21 mouse cellular contexts compared by ENCODE assay signal in genomic region chr12:110816833-110817232, GRCm38 (mm10). TPM values are rescaled to one million over a fixed set of nuclear protein-coding genes. Genes with fewer than 3 reads are reported as not detected.
DNase-seq lines count a peak whose midpoint lies in the region; ATAC-seq and TF ChIP-seq lines count a peak whose summit lies in the region.
"Had no signal": no experiment of that assay in that cellular context is flagged by ENCODE, and none has a peak within 500 bp of the region (broad histone marks: within the 10 kb centered on the region; RNA-seq: fewer than 3 reads in every experiment).

No protein-coding gene starts in this region.

- ATAC-seq in common myeloid progenitor, adult 5-6 weeks (replicated peaks; ENCODE audit: low read depth, poor library complexity, severe bottlenecking): peak; percentile 52; the same call in 1 of the 2 replicates
- ATAC-seq: activated CD4-positive, CD25-positive, alpha-beta regulatory T cell, adult 4 months; forebrain, embryonic 16.5 days; Patski had no signal

- DNase-seq in 3T3-L1 (ENCODE audit: low read depth, low spot score): peak; percentile 22
- peak; percentile 75 for DNase-seq in 416B (ENCODE audit: low read depth)
- DNase-seq in layer of hippocampus, adult 11-12 months (ENCODE audit: low spot score): no peak
- no peak for DNase-seq in kidney, postnatal 14 days
- DNase-seq: adrenal gland, adult 8-10 months; adrenal gland, postnatal 36 days; cerebellum, adult 11 months; cerebellum, adult 9-10 months; cerebellum, postnatal 25 days; gastrocnemius, postnatal 25 days; heart, adult 11 months; heart, postnatal 36 days had no signal

- no peak overlapping the region for H3K4me3 ChIP-seq in myocyte
- H3K4me3 ChIP-seq: embryonic facial prominence, embryonic 13.5 days; forebrain, embryonic 12.5 days; heart, embryonic 13.5 days; hindbrain, embryonic 15.5 days had no signal

- H3K27me3 ChIP-seq in myocyte (ENCODE audit: control insufficient read depth, insufficient read depth, insufficient read length): no peaks in the 10 kb centered on the region
- H3K27me3 ChIP-seq: embryonic facial prominence, embryonic 13.5 days; forebrain, embryonic 12.5 days; heart, embryonic 13.5 days; hindbrain, embryonic 15.5 days; Patski had no signal

- no peak for TF ChIP-seq POLR2A in myocyte (IDR thresholded peaks at IDR 0.05; ENCODE audit: insufficient read length, low read depth)

- H3K79me2 ChIP-seq in myocyte (ENCODE audit: control insufficient read depth, insufficient read depth): no peaks in the 10 kb centered on the region

- no peak overlapping the region for H3ac ChIP-seq in myocyte (ENCODE audit: control insufficient read depth, insufficient read length)

- H3K36me3 ChIP-seq in myocyte (ENCODE audit: control insufficient read depth, insufficient read depth): no peaks in the 10 kb centered on the region

- H3K4me2 ChIP-seq in myocyte (ENCODE audit: low read depth): no peak overlapping the region
- H3K4me2 ChIP-seq: embryonic facial prominence, embryonic 13.5 days; forebrain, embryonic 12.5 days; heart, embryonic 13.5 days; hindbrain, embryonic 15.5 days had no signal

TF ChIP-seq in myocyte, 11 proteins besides CTCF, POLR2A, EP300 and RAD21:
- TF ChIP-seq CEBPB (IDR thresholded peaks at IDR 0.05; ENCODE audit: insufficient read depth, poor library complexity, severe bottlenecking) (0 out of 2 replicates have a peak, but pooled peaks have one; percentile 35), SRF (IDR thresholded peaks at IDR 0.05; ENCODE audit: control insufficient read depth, insufficient read length, low read depth) (no peak), TCF12 (IDR thresholded peaks at IDR 0.05; ENCODE audit: insufficient read depth, poor library complexity, severe bottlenecking) (no peak), POLR2AphosphoS2 (IDR thresholded peaks at IDR 0.05; ENCODE audit: insufficient read length, low read depth) (no peak), MYOG (IDR thresholded peaks at IDR 0.05; ENCODE audit: control insufficient read depth in 1 of 3, insufficient read depth in 1 of 3, insufficient read length in 2 of 3, low read depth in 2 of 3) (no peak)

RNA-seq across cellular contexts. Expression of gene Mok, which starts 23.9 kb away (rescaled TPM):
- total RNA-seq in common myeloid progenitor, adult 5-6 weeks (2017): 0.87 TPM in 1 of 2 replicates, not detected in the other
- polyA plus RNA-seq in myocyte (2012; fragmentation: generic; extraction: Trizol): 3.3 TPM
- total RNA-seq: gastrocnemius, postnatal 25 days had no signal

RNA-seq across cellular contexts. Expression of gene Zfp839, which starts 33.2 kb away (rescaled TPM):
- total RNA-seq in common myeloid progenitor, adult 5-6 weeks (2017): 6.0 and 7.1 TPM in 2 replicates
- polyA plus RNA-seq in myocyte (2012; fragmentation: generic; extraction: Trizol): 3.1 TPM

Comparison
In these comparisons a context has a peak if more than half of its experiments do, and no peak if none do; other contexts are left out.
1. DNase-seq: peak in 3T3-L1 (single experiment) and 416B (single experiment); none in layer of hippocampus, adult 11-12 months (single experiment) and kidney, postnatal 14 days (single experiment).